Mouse (Mus musculus) induced T-regulatory cell, adult 2 months (primary cell): ENCODE results near the gene Dedd2.

Experiments used
- DNase-seq: peaks from one replicate; pipeline ENCODE4 v3.0.0-alpha.2; 2012; ENCODE audit warnings: low read depth

The Dedd2 gene

DNA sequence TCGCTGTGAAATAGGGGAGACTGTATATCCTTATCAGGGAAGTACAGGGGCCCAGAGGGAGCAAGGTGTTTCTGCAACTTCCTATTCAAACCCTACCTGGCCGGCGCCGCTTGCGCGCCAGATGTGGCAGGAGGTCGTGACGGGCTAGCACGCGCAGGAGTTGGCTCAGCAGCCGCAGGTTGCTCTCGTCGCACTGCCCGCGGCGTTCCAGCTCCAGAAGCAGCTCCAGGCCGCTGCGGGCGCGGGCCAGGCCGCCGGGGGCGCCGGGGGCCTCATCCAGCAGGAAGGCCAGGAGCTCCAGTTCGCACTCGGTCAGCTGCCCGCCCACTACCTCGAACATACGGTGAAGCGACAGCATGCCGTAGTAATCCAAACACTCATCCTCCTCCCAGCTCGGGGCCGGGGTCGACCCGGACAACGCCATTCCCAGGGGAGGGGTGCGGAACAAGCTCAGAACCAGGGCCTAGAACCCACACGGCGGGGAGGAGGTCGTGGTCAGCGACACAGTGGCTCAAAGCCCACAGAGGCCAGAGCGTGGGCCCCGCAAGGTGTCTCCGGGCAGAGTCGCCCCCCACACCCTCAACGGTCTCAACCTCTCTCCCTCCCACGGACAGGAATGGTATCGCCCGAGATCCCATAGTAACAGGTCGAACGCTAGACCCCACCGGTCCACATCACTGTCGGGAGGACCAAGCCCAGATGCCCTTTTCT is 1.6 kb downstream of the Dedd2 start:
- DNase-seq = peak; percentile 78

DNA sequence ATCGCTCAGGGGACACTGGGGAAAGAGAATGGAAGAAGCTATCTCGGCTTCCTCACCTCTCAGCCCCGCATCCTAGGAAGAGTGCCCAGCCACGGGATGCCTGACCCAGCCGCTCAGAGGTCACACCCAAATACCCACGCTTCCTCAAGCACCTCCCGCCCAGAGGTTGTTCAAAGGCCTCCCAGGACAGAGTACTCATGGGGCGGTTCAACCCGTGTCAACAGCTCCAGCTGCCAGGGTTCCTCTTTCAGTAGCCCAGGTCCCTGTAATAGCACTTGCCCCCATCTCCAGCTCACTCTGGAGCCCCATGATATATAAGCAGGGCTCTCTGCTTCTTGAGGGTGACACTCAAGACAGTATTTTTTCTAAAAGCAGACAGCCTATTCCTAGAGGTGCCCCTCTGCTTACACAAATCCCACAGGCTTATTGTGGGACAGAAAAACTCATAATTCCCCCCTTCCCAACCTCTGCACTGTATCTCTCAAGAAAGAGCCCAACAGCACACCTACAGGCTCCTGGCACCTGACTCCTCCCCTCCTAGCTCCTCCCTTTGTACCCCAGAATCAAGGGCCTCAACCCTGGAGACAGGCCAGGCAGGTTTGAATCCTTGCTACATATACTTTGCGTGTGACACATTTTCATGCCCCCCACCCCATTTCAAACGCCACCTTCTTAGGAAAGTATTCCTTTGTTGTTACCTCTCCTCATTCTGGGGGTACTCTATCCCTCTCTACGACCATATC is 2.6 kb downstream of the Dedd2 start:
- DNase-seq = peak; percentile 44

DNA sequence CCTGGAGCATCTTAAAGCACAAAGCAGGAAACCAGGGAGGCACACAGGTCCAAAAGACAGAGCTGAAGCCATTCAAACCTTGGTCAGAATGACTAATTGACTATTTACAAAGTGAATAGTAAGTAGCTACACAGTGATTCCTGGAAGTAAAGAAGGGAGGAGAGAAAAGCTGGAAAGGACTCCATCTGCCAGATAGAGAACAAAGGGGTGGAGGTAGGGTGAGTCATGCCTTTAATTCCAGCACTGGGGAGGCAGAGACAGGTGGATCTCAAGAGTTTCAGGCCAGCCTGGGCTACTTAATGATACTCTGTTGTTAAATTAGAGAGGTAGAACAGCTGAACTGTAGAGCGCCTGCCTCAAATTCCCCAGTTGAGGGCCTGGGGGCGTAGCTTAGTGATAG is 6.2 kb downstream of the Dedd2 start:
- no peak for DNase-seq

DNA sequence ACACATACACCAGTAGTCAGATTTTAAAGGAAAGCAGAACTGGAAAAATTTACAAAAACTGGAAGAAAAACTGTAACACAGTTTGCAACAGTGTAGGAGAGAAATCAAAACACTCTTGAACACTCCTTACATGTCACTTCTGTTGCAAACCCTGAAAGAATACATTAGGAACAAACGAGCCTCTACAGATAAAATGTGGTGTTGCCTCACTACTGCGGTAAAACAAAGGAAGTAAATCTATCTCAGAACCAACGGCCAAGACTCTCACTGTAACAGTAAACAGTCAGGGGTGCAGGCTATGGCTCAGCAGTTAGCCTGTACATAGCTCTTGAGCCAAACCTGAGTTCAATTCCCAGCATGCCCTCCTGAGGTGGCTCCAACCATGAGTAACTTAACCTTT is 7.3 kb downstream of the Dedd2 start:
- DNase-seq = peak; percentile 57

DNA sequence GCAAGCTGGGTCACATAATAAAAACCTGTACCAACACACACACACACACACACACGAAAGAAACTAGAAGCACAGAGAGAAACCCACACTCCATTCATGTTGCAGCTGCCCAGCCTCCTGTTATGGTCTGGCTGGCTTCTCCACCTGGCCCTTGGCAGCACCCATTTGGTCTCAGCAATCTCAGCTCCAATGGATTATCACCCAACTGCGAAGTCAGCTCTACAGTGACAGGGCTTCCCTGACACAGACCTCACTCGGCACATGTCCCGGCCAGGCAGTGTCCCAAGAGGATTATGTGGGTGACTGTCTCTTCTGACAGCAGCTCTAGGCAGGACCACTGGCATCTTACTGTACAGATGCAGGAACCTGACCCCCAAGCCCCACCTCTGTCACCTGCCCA is 9.9 kb downstream of the Dedd2 start:
- DNase-seq = no peak

DNA sequence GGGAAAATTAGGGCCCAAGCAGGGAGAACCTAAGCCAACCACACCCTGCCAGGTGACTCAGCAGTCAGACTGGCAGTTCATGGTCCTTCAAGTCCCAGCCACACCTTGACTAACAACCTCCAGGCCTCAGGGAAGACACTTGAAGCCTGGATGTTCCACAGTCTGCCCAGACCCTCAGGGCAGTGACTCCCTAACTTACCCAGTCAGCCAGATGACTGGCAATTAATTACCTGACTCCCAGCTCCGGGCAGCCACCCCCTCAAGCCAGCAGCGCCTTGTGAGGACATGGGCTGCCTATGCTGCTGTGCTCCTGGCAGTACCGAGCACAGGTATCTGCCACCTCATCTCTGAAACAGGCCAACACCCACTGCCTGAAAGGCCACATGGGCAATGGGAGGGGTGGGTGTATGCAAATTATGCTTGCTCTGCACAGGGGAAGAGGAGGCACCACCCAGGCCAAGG is 11.2 kb downstream of the Dedd2 start:
- peak; percentile 86 for DNase-seq

DNA sequence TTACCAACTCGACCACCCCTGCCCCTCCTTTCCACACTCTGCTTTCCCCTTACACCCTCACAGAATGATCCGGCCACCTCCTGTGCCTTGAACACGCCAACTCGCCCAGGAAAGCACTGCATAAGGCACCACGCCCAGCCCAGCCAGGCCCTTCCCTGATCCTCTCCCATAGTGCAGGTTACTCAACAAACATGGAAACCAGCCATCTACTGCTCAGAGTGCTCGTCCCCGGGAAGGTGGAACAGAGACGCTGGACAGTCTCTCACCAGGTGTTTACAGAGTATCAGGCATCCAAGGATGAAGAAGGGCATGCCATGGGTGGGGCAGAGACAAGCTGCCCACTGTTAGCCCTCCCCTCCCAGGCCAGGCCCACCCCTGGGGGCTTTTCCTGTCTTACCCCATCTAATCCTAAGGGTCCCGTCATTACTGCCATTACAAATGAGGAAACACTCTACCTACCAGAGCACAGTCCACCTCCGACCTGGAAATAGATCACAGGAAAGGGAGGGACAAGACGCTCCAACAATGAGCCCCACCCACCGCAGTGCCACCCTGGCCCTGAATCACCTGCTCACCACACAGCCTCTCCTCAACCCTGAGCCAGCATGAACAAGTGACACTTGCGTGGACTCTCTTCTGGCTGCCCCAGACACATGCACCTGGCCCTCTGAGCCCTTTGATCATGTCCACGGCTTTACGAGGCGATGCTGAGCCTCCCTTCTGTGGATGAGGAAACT is 14.2 kb downstream of the Dedd2 start:
- DNase-seq = peak; percentile 82

DNA sequence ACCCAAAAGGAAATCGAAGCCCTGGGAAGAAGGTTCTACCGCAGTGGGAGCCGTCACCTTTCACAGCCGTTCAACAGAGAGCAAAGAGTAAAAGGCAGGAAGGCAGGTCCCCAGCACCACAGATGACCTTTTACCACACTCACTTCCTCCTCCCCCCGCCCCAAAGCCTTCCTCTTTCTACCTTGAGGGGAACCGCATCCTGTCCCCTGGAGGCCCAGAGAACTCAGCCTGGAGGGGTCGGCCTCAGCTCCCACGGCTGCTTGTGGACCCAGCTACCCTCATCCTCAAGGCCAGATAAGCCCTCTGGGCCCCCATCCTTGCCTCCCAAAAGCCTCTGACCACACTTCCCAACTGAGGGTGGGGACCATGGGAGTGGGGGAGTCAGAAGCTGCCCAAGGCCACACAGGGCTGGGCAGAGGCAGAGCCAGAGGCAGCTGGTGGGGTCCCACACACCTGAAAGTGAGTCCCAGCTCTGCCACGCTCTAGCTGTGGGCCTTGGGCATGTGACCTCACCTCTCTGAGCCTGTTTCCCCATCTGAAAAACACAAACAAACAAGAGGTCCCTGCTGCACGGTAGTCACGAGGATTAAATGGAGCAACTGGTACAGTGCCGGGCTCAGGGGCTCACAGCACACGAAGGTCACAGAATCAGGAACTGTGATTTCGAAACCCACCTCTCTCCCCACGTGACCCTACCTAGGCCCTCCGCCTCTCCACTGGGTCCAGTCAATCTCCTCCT is 14.9 kb downstream of the Dedd2 start:
- peak; percentile 90 for DNase-seq

DNA sequence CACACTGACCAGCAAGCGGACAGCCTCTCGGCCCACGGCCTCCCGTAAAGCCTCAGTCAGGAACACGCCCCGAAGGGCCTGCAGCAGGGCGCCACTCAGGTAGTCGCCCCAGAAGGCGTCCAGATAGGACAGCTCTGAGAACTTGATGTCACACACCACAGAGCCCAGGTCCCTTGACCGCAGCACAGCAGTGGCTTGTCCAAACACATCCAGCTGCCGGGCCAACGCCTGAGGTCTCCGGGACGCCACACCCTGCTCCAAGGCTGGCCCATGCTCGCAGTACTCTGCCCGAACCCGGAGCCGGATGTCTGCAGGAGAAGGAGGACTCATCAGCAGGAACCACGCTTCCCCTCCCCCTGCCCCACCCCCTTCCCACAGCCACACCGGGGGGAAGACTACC is 16.8 kb downstream of the Dedd2 start:
- no peak for DNase-seq

DNA sequence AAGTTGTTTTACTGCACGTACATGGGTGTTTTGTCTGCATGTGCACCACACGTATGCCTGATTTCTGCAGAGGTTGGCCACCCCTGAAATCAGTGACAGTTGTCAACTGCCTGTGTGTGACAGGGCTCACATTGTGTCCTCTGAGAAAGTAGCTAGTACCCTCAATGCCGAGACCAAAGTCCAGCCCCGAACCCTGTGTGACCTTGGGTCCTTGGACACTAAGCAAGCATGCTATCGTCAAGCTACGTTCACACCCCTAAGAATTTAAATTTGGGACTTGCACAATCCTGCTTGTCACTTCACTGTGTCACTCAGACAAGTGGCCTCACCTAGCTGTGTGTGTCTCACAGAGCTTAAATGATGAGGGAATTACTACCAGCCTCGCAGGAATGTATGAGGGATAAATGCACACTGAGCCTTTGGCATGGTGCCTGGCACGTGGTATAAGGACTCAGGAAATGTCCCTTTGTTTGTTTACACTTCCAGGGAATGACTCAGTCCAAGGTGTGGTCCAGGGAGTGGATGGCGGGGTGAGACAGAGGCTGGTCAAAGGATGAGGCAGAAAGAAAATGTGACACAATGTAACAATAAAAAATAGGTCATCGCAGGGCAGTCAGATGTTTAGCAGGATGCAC is 22.9 kb downstream of the Dedd2 start:
- DNase-seq = no peak

DNA sequence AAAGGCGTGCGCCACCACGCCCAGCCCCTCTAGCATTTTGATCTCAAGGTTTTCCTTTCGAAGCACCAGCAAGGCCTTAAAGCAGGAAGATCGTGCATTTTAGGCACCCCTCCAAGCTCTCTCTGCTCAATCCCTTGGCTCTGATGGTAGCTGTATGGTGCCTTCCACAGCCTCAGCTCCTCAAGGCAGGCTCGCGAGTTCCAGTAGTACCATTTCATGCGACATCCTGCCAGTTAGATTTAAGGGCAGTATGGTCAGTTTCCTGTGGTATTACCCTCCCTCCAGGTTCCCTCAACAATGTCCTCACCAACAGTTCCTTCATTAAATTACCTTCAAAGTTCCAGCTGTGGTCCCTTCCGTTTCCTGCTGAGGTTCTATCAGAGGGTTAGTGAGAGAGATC is 24.3 kb downstream of the Dedd2 start:
- DNase-seq = no peak

DNA sequence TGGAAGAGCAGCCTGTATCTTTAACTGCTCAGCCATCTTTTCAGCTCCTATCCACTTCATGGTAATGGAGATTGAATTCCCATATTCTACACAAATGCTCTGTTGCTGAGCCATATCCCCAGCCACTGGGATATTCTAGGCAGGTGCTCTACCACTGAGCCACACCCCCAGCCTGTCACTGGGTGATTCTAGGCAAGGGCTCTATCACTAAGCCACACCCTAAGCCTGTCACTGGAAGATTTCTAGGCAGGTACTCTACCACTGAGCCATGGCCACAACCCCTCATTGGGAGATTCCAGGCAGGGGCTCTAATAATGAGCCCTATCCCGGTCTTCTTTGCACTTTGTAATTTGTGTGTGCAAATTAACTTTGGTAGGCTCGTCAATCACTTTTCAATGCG is 25.3 kb downstream of the Dedd2 start:
- DNase-seq = no peak

DNA sequence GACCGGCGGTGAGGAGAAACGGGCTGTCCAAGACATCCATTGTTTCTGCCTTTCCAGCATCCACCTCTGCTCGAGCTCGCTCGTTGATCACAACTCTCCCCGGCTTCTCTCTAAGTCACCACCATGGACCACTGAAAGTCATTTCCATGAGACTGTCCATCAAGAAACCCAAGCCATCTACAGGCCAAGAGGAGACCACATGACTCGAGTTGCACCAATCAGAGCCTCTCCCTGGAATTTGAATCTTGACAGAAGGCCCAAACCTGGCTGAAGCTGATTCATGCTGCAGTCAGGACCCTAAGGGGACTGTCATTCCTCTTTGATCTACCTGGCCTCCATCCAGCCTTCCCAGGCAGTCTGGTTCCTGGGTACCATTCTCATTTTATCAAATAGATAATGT is 28.3 kb downstream of the Dedd2 start:
- DNase-seq = no peak

DNA sequence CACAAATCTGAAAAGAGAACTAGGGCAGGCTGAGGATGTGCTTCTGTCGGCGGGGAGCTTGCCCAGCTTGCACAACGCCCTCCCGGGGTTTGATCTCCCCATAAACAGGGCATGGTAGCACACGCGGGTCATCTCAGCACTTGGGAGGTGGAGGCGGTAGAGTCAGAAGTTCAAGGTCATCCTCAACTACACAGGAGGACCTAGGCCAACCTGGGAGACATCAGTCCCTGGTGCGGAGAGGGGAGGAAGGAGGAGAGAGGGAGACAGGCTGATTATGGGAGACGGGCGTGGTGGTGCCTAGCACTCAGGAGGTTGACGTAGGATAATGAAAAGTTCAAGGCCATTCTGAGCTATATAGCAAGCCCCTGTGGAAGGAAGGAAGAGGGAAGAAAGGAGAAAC is 29.6 kb downstream of the Dedd2 start:
- DNase-seq = no peak

DNA sequence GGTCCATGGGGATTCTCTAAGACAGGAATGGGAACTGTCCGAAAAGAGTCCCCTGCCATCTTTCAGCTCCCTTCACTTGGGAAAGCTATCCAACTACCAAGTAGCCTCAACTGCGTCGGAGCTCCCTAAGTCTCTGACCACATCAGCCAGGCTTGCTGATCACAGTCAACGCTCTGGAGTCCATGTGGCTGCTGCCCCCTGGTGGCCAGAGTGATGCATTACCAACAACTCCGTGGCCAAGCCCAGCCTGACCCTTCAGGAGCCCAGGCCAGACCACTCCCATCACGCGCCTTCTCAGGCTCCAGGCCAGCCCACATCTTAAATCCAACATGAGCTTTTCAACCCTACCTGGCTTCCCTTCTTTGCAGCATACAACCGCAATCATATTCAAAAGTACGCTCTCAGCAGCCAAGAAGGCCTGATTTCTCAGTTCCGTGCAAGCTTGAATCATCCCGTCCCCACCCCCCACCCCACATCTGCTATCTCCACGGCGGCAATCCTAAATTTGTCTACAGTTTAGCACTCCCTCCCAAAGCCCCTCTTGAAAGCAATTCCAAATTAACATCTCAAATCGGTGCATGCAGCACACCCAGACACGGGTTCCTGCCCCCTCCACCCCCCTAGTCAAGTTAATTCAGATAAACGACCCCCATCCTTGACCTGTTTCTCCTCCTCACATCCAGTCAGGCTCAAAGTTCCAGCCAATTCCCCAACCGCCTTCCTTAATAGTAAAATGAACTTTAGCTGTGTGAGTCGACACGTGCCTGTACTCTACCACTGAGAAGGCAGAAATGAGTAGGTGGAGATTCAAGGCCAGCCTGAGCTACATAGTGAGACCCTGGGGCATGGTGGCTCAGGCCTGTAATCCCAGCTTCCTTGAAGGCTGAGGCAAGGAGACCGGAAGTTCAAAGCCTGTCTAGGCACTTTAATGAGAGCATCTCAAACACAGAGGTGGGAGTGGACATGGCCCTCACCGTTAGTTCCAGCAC is 32.5 kb downstream of the Dedd2 start:
- peak; percentile 91 for DNase-seq

DNA sequence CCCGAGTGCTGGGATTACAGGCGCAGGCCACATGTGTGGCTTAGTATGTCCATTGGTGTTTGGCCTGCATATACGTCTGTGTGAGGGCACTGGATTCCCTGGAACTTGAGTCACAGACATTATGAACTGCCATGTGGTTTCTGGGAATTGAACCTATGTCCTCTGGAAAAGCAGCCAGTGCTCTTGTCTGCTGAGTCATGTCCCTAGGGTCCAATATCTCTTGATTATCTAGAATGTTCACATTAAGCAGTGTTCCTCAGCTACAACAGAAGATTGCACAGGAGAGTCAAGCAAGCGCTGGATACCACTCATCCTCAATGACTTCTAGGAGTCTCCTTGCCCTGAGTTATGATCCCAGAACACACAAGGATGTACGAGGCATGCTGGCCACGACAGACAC is 36.3 kb downstream of the Dedd2 start:
- DNase-seq = no peak

DNA sequence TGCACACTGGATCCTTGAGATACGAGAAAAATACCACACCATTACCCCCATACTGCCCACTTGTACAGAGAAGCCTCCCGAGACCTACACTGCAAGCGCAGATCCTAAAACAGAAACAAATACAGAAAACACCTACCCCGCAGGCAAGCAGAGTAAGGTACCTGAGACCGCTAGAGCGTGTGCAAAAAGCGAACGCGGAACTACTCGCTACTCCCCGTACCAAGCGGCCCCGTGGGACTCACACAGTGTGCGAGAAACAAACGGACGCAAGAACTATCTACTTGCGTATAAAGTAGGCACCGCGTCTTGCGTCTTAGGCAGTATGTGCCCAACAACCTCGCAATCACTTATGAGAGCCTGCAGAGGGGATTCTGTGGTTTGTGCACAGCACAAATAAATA is 38.6 kb downstream of the Dedd2 start:
- peak; percentile 57 for DNase-seq

DNA sequence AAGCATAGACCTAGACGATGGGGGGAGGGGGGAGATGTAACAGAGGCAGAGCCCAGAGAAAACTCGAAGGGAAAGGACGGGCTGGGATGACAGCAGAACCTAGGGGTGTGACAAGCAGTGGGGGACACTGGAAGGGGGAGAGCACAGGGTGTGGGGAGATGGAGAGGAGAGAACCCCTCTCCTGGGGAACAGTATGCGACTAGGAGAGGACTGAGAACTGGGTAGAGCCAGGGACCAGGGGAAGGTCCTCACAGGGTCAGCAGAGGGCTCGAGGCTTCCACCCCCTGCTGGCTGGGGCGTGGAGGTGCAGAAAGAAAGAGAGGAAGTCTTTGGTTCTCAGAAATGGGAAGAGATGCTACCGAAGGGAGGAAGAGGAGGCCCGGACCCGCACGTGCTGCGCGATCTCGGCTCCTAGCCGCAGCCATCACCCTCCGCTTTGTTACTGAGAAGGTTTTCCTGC is 39.1 kb downstream of the Dedd2 start:
- DNase-seq = peak; percentile 81

DNA sequence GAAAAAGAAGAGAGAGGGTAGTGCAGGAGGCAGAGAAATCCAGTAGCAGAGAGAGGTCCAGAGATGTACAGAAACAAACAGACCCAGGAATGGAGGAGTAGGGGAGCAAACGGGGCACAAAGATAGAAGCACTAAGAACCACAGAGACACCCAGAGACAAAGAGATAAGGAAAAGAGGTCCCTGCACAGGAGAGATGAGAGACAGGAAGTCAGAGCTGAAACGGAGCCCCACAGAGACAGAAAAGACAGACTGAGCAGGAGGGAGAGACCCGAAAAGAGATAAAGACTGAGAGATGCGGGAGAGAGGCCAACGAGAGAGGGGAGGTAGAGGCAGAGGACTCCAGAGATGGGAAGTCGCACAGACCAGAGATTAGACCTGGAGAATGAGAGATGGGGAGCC is 39.9 kb downstream of the Dedd2 start:
- peak; percentile 50 for DNase-seq

DNA sequence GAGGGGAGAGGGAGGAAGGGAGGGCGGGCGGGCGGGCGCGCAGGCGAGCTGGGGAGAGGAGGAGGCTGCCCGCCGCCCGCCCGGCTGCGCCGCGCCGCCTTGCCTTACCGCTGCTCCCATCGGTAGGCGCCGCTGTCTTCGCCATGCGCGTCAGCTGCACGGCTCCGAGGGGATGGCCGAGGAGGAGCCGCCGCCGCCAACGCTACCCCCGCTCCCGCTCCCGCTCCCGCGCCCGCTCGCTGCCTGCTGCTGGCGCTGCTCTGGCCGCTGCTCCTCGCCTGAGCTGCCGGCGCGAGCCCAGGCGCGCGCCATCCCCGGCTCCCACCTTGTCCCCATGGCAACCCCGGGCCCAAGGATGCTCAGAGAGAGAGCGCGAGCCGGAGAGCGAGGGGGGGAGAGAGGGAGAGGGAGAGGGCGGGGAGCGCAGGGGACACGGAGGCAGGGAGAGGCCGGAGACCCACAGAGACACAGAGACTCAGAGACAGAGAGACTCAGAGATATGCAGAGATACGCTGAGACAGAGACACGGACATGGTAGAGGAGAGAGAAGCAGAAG is 40.7 kb downstream of the Dedd2 start, which contains the start of gene Pou2f2:
Pou2f2 (minus strand) TSS at position 121 of the 556 bp plus-strand sequence.
- DNase-seq = peak; percentile 82
